In the genomic region with DNA sequence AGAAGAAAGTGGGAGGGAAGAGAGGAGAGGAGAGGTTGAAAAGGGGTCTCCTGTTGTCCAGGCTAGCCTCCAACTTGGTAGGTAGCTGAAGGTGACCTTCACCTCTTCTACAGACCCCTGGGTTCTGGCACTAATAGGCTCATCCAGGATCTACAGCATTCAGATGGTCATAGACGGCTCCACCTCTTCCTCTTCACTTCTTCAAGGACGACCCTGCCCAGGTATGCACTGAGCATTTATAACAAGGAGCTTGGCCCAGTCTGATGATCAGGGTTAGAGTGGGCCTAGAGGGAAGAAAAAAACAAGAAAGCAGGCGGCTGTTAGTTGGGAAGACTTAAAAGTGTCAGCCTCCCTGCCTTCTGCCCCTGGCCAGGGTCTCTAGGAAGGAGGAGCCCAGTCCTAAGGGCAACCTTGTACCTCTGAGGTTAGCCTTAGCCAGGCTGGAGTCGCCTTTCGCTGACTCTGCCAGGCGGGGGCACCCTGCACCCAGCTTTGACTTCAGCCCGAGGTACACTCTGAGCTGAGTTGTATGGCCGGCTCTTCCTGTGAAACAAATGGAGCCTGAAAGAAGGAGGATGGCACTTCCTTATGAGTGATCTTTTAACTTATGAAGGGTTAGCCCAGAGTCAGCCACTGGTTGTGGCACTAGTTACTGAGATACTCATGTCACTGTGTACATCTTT, we compare ENCODE assay signal across 8 mouse cellular contexts. TPM values are rescaled to one million over a fixed set of nuclear protein-coding genes. Genes with fewer than 3 reads are reported as not detected.
DNase-seq lines count a peak whose midpoint lies in the region; ATAC-seq and TF ChIP-seq lines count a peak whose summit lies in the region.
"Had no signal": no experiment of that assay in that cellular context is flagged by ENCODE, and none has a peak within 500 bp of the region (broad histone marks: within the 10 kb centered on the region; RNA-seq: fewer than 3 reads in every experiment).

No protein-coding gene starts in this region.

- H3K27ac ChIP-seq in ES-E14 (ENCODE audit: insufficient read depth, low read depth, low read length, poor library complexity, severe bottlenecking) = no peak overlapping the region
- H3K27ac ChIP-seq in embryonic facial prominence, embryonic 12.5 days = no peak overlapping the region
- no peak overlapping the region for H3K27ac ChIP-seq in hindbrain, embryonic 14.5 days
- H3K27ac ChIP-seq in left cerebral cortex, adult 2 months = no peak overlapping the region
- no peak overlapping the region for H3K27ac ChIP-seq in small intestine, adult 2 months (ENCODE audit: insufficient read depth, low read depth, low read length)
- H3K27ac ChIP-seq: macrophage had no signal

- H3K4me2 ChIP-seq in embryonic facial prominence, embryonic 12.5 days (replicated peaks) = no peak overlapping the region
- no peak overlapping the region for H3K4me2 ChIP-seq in hindbrain, embryonic 14.5 days (replicated peaks)

- peak; percentile 74 for TF ChIP-seq CTCF in left cerebral cortex, adult 2 months (IDR thresholded peaks at IDR 0.05)
- peak; percentile 85 for TF ChIP-seq CTCF in small intestine, adult 2 months (IDR thresholded peaks at IDR 0.05; ENCODE audit: extremely low read depth, insufficient read length, insufficient replicate concordance, low read depth, low read length)

- H3K4me1 ChIP-seq in ES-E14 (ENCODE audit: control insufficient read depth in 2 of 2, insufficient read depth in 2 of 2, low read length in 2 of 2, poor library complexity in 1 of 2) = peaks cover 7 to 14% of the 10 kb centered on the region in 2 experiments
- no peaks in the 10 kb centered on the region for H3K4me1 ChIP-seq in embryonic facial prominence, embryonic 12.5 days
- H3K4me1 ChIP-seq in hindbrain, embryonic 14.5 days (replicated peaks; ENCODE audit: control insufficient read depth, insufficient read depth, low read length) = no peaks in the 10 kb centered on the region
- peaks cover 6% of the 10 kb centered on the region; the same call in 1 of the 2 replicates for H3K4me1 ChIP-seq in small intestine, adult 2 months (ENCODE audit: control insufficient read depth, insufficient read depth, insufficient read length, low read length)

- no peak overlapping the region for H3K4me3 ChIP-seq in ES-E14 (ENCODE audit: insufficient read depth in 1 of 2, low read depth in 1 of 2, low read length in 2 of 2, poor library complexity in 1 of 2, severe bottlenecking in 1 of 2)
- no peak overlapping the region for H3K4me3 ChIP-seq in embryonic facial prominence, embryonic 12.5 days
- H3K4me3 ChIP-seq in hindbrain, embryonic 14.5 days (replicated peaks; ENCODE audit: low read length) = no peak overlapping the region
- H3K4me3 ChIP-seq in left cerebral cortex, adult 2 months = no peak overlapping the region
- no peak overlapping the region for H3K4me3 ChIP-seq in small intestine, adult 2 months (ENCODE audit: low read depth, low read length)

- no peak overlapping the region; the same call in 1 of the 2 replicates for H3K9ac ChIP-seq in ES-E14 (ENCODE audit: insufficient read depth, low read depth, low read length, poor library complexity, severe bottlenecking)
- H3K9ac ChIP-seq in embryonic facial prominence, embryonic 12.5 days = no peak overlapping the region
- H3K9ac ChIP-seq in hindbrain, embryonic 14.5 days = no peak overlapping the region

- H3K27me3 ChIP-seq in embryonic facial prominence, embryonic 12.5 days = 0 out of 2 replicates have a peak, but pooled peaks cover 5% of the 10 kb centered on the region
- no peaks in the 10 kb centered on the region for H3K27me3 ChIP-seq in hindbrain, embryonic 14.5 days (ENCODE audit: control insufficient read depth, insufficient read depth, low read length)
- H3K27me3 ChIP-seq in small intestine, adult 2 months (ENCODE audit: control insufficient read depth, insufficient read depth, low read length) = no peaks in the 10 kb centered on the region

- no peaks in the 10 kb centered on the region for H3K9me3 ChIP-seq in ES-E14 (ENCODE audit: control insufficient read depth, insufficient read depth, low read depth, low read length)
- H3K9me3 ChIP-seq in embryonic facial prominence, embryonic 12.5 days = no peaks in the 10 kb centered on the region
- H3K9me3 ChIP-seq in hindbrain, embryonic 14.5 days (ENCODE audit: control insufficient read depth, low read length) = no peaks in the 10 kb centered on the region

- H3K36me3 ChIP-seq in ES-E14 (ENCODE audit: control insufficient read depth, insufficient read depth, low read length, poor library complexity, severe bottlenecking) = no peaks in the 10 kb centered on the region
- no peaks in the 10 kb centered on the region for H3K36me3 ChIP-seq in embryonic facial prominence, embryonic 12.5 days
- H3K36me3 ChIP-seq in hindbrain, embryonic 14.5 days (replicated peaks; ENCODE audit: control insufficient read depth, insufficient read depth) = no peaks in the 10 kb centered on the region
- H3K36me3 ChIP-seq in small intestine, adult 2 months (ENCODE audit: control insufficient read depth, insufficient read depth, low read length) = no peaks in the 10 kb centered on the region

- DNase-seq in ES-E14 (ENCODE audit: low read depth, low spot score) = peak; percentile 59
- peak; percentile 45 for DNase-seq in adrenal gland, adult 8-10 months
- DNase-seq in hindbrain, embryonic 14.5 days (ENCODE audit: low spot score) = peak; percentile 46
- DNase-seq in left cerebral cortex, adult 2 months (ENCODE audit: extremely low spot score in 1 of 2, low spot score in 2 of 2) = peak; percentile 59 to 64

- TF ChIP-seq POLR2A in small intestine, adult 2 months (IDR thresholded peaks at IDR 0.05; ENCODE audit: low read depth, low read length) = no peak

- intact Hi-C loops in left cerebral cortex, adult 2 months (cut with DNase I) = loop anchor here (5.0 kb wide), 2 partner anchors 90 to 125 kb away; no protein-coding TSS in a partner anchor

- 21% methylated on average over 8 of the region's 8 CpGs for WGBS in embryonic facial prominence, embryonic 12.5 days
- 21% methylated on average over 8 of the region's 8 CpGs for WGBS in hindbrain, embryonic 14.5 days
- WGBS in small intestine, adult 2 months = 11% methylated on average over 8 of the region's 8 CpGs

- in situ Hi-C loops in ES-E14 (cut with MboI; ENCODE audit: low sequenced_read_pairs in 2 of 2, unreplicated experiment in 2 of 2) = no loop called here

- ATAC-seq in embryonic facial prominence, embryonic 12.5 days (ENCODE audit: insufficient number of reproducible peaks, insufficient read depth, low FRiP score, low TSS enrichment) = 0 out of 2 replicates have a peak, but pooled peaks have one; percentile 47
- peak; percentile 46; the same call in 1 of the 2 replicates for ATAC-seq in hindbrain, embryonic 14.5 days (ENCODE audit: low FRiP score)
- ATAC-seq in megakaryocyte, adult 5-6 weeks (ENCODE audit: poor library complexity, severe bottlenecking) = peak; percentile 96

TF ChIP-seq in ES-E14, 5 proteins besides CTCF, POLR2A, EP300 and RAD21:
- TF ChIP-seq ZC3H11A (IDR thresholded peaks at IDR 0.05; ENCODE audit: borderline replicate concordance, low read depth, low read length) (peak; percentile 85; the same call in 1 of the 2 replicates), ZNF384 (IDR thresholded peaks at IDR 0.05; ENCODE audit: low read depth, low read length) (no peak)

RNA-seq across cellular contexts. Expression of a gene that starts 8.0 kb away (rescaled TPM):
- total RNA-seq in ES-E14 (2012; rRNA removed) = 79.6 and 90.8 TPM in 2 replicates
- total RNA-seq in adrenal gland, adult 8-10 months (2022) = 10 to 100 TPM; 33.8 to 39.2 (median 37.7) TPM
- polyA plus RNA-seq in embryonic facial prominence, embryonic 12.5 days (2016; fragmentation: Nextera tagmentation; extraction: Ambion mirVana) = 74.6 and 82.1 TPM in 2 replicates
- 32.9 and 34.1 TPM in 2 replicates for polyA plus RNA-seq in hindbrain, embryonic 14.5 days (2014; fragmentation: Nextera tagmentation; extraction: Ambion mirVana)
- total RNA-seq in left cerebral cortex, adult 2 months (2021) = 10 to 100 TPM; 13.8 to 14.4 TPM
- 59.7 and 65.7 TPM in 2 replicates for total RNA-seq in megakaryocyte, adult 5-6 weeks (2015)
- 35.9 and 37.7 TPM in 2 replicates for total RNA-seq in megakaryocyte, adult 5-6 weeks (2017)
- polyA plus RNA-seq in small intestine, adult 2 months (2012; rRNA removed) = 76.5 and 98.7 TPM in 2 replicates

RNA-seq across cellular contexts. Expression of a gene that starts 51.0 kb away (rescaled TPM):
- 35.4 and 38.7 TPM in 2 replicates for total RNA-seq in ES-E14 (2012; rRNA removed)
- 10 to 100 TPM; 47.2 to 72.7 (median 56.8) TPM for total RNA-seq in adrenal gland, adult 8-10 months (2022)
- 67.0 and 74.0 TPM in 2 replicates for polyA plus RNA-seq in embryonic facial prominence, embryonic 12.5 days (2016; fragmentation: Nextera tagmentation; extraction: Ambion mirVana)
- 35.9 and 37.1 TPM in 2 replicates for polyA plus RNA-seq in hindbrain, embryonic 14.5 days (2014; fragmentation: Nextera tagmentation; extraction: Ambion mirVana)
- 10 to 100 TPM; 50.8 to 53.9 TPM for total RNA-seq in left cerebral cortex, adult 2 months (2021)
- total RNA-seq in megakaryocyte, adult 5-6 weeks (2015) = 74.4 and 87.7 TPM in 2 replicates
- total RNA-seq in megakaryocyte, adult 5-6 weeks (2017) = 97.9 and 102 TPM in 2 replicates
- 2.6 and 9.6 TPM in 2 replicates for polyA plus RNA-seq in small intestine, adult 2 months (2012; rRNA removed)

Comparison
In these comparisons a context has a peak if more than half of its experiments do, and no peak if none do; other contexts are left out.
1. ATAC-seq: peak in every context shown above with its lines; median percentile 96 in megakaryocyte, adult 5-6 weeks; 47 in embryonic facial prominence, embryonic 12.5 days; 46 in hindbrain, embryonic 14.5 days.